Mouse (Mus musculus): ENCODE measurements around the gene Zfp57. TPM values are rescaled to one million over a fixed set of nuclear protein-coding genes. Genes with fewer than 3 reads are reported as not detected.
A peak's percentile ranks its signal among the peaks of the same experiment; 100 is the strongest.
"Not testable (repeated sequence)": the region's sequence is repeated elsewhere in the genome, so short reads cannot be mapped to it uniquely, and the experiment has no call there.

Zfp57 gene
- polyA plus RNA-seq, 1 experiment from 2014 or later, result 3.4 TPM

- H3K9ac ChIP-seq (ENCODE audit: low read depth, low read length); H3K4me1 ChIP-seq (ENCODE audit: control insufficient read depth, low read depth, low read length); H3K4me3 ChIP-seq (ENCODE audit: low read depth, low read length); H3K27ac ChIP-seq (ENCODE audit: low read length); H3K9me3 ChIP-seq (replicated peaks; ENCODE audit: control insufficient read depth, low read length); H3K4me2 ChIP-seq (ENCODE audit: low read depth, low read length); H3K36me3 ChIP-seq (ENCODE audit: control insufficient read depth, insufficient read depth); ATAC-seq (ENCODE audit: low read depth): not testable (repeated sequence)
- 70% methylated on average over 6 of the region's 6 CpGs for WGBS (ENCODE audit: insufficient replicate concordance)
- H3K27me3 ChIP-seq (ENCODE audit: control insufficient read depth, insufficient read depth, low read depth, low read length), result peaks cover 24% of the 10 kb centered on the region
Observed at GRCm38 (mm10) chr17:36990630-36991029, 10.3 kb upstream of the Zfp57 start.

- Histone ChIP-seq H3K27me3 (ENCODE audit: control insufficient read depth, insufficient read depth, low read depth, low read length) (peaks cover 21% of the 10 kb centered on the region), H3K4me1 (ENCODE audit: control insufficient read depth, low read depth, low read length) (no peaks in the 10 kb centered on the region), H3K36me3 (ENCODE audit: control insufficient read depth, insufficient read depth) (no peaks in the 10 kb centered on the region), H3K27ac (ENCODE audit: low read length) (no peak overlapping the region), H3K9me3 (replicated peaks; ENCODE audit: control insufficient read depth, low read length) (no peaks in the 10 kb centered on the region), H3K9ac (ENCODE audit: low read depth, low read length) (no peak overlapping the region), H3K4me3 (ENCODE audit: low read depth, low read length) (no peak overlapping the region), H3K4me2 (ENCODE audit: low read depth, low read length) (no peak overlapping the region)
- WGBS (ENCODE audit: insufficient replicate concordance), result 15% methylated on average over 3 of the region's 3 CpGs
- ATAC-seq (ENCODE audit: low read depth), result no peak
Observed at GRCm38 (mm10) chr17:36992336-36993104, 8.4 kb upstream of the Zfp57 start.

DNA sequence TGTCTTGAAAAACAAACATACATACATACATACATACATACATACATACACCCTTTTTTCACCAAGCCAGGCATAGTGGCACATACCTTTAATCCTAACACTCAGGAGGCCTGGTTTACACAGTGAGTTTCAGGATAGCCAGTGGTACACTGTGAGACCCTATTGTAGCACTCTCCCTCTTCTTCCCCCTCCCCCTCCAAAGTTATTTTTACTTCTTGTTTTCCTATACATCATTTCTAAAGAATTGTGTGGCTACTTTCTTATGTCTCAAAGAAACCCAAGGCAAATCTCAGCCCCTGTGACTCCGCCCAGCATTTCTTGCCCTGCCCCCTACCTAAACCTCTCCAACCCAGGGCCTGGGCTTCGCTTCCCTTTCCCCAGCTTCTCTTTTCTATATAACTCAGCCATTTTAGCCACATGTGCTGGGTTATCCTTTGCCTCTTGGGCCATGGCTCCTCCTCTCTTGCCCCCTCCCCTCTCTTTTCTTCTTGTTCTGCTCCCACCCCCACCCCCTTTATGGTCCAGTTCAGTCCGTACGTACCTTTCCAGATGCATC, 7.1 kb upstream of the Zfp57 start:
- 66% methylated on average over 4 of the region's 4 CpGs for WGBS (ENCODE audit: insufficient replicate concordance)

GRCm38 (mm10) chr17:36994528-36994927, 6.4 kb upstream of the Zfp57 start:
- H3K9me3 ChIP-seq (replicated peaks; ENCODE audit: control insufficient read depth, low read length), result no peaks in the 10 kb centered on the region
- peaks cover 1% of the 10 kb centered on the region for H3K27me3 ChIP-seq (ENCODE audit: control insufficient read depth, insufficient read depth, low read depth, low read length)
- H3K4me2 ChIP-seq (ENCODE audit: low read depth, low read length), result no peak overlapping the region
- no peak overlapping the region for H3K27ac ChIP-seq (ENCODE audit: low read length)
- no peak overlapping the region for H3K4me3 ChIP-seq (ENCODE audit: low read depth, low read length)
- WGBS (ENCODE audit: insufficient replicate concordance), result 63% methylated on average over 2 of the region's 2 CpGs
- no peaks in the 10 kb centered on the region for H3K4me1 ChIP-seq (ENCODE audit: control insufficient read depth, low read depth, low read length)
- no peaks in the 10 kb centered on the region for H3K36me3 ChIP-seq (ENCODE audit: control insufficient read depth, insufficient read depth)
- no peak for ATAC-seq (ENCODE audit: low read depth)
- no peak overlapping the region for H3K9ac ChIP-seq (ENCODE audit: low read depth, low read length)

More for the DNA sequence above, 7.1 kb upstream of the Zfp57 start:
- Histone ChIP-seq H3K4me3 (ENCODE audit: low read depth, low read length) (no peak overlapping the region), H3K36me3 (ENCODE audit: control insufficient read depth, insufficient read depth) (no peaks in the 10 kb centered on the region), H3K4me1 (ENCODE audit: control insufficient read depth, low read depth, low read length) (no peaks in the 10 kb centered on the region), H3K9me3 (replicated peaks; ENCODE audit: control insufficient read depth, low read length) (no peaks in the 10 kb centered on the region), H3K27me3 (ENCODE audit: control insufficient read depth, insufficient read depth, low read depth, low read length) (peaks cover 8% of the 10 kb centered on the region), H3K9ac (ENCODE audit: low read depth, low read length) (no peak overlapping the region), H3K4me2 (ENCODE audit: low read depth, low read length) (no peak overlapping the region), H3K27ac (ENCODE audit: low read length) (no peak overlapping the region)
- ATAC-seq (ENCODE audit: low read depth), result no peak

DNA sequence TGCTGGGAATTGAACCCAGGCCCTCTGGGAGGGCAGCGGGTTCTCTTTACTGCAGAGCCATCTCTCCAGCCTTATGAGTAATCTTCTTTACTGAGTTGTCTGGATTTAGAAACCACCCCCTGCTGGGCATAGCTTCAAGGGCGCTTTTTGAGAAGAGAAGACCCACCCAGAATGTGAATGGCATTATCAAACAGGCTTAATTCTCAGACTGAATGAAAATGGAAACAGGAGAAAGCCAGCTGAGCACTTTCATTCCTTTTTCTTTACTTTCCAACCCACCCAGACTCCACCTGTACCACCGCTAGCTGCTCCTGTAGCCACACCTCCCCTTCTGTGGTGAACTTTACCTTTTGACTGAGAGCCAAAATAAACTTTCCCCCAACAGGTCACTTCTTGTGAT, 5.5 kb upstream of the Zfp57 start:
- no peak overlapping the region for H3K9ac ChIP-seq (ENCODE audit: low read depth, low read length)
- H3K4me1 ChIP-seq (ENCODE audit: control insufficient read depth, low read depth, low read length), result no peaks in the 10 kb centered on the region
- no peaks in the 10 kb centered on the region for H3K9me3 ChIP-seq (replicated peaks; ENCODE audit: control insufficient read depth, low read length)
- H3K4me2 ChIP-seq (ENCODE audit: low read depth, low read length), result no peak overlapping the region
- 58% methylated on average over 3 of the region's 3 CpGs for WGBS (ENCODE audit: insufficient replicate concordance)
- H3K36me3 ChIP-seq (ENCODE audit: control insufficient read depth, insufficient read depth), result no peaks in the 10 kb centered on the region
- no peak overlapping the region for H3K27ac ChIP-seq (ENCODE audit: low read length)
- no peaks in the 10 kb centered on the region for H3K27me3 ChIP-seq (ENCODE audit: control insufficient read depth, insufficient read depth, low read depth, low read length)
- no peak overlapping the region for H3K4me3 ChIP-seq (ENCODE audit: low read depth, low read length)
- no peak for ATAC-seq (ENCODE audit: low read depth)

- no peak overlapping the region for H3K9ac ChIP-seq (ENCODE audit: low read depth, low read length)
- H3K36me3 ChIP-seq (ENCODE audit: control insufficient read depth, insufficient read depth), result no peaks in the 10 kb centered on the region
- WGBS (ENCODE audit: insufficient replicate concordance), result 23% methylated on average over 7 of the region's 7 CpGs
- no peak overlapping the region for H3K4me2 ChIP-seq (ENCODE audit: low read depth, low read length)
- H3K4me3 ChIP-seq (ENCODE audit: low read depth, low read length), result no peak overlapping the region
- no peaks in the 10 kb centered on the region for H3K4me1 ChIP-seq (ENCODE audit: control insufficient read depth, low read depth, low read length)
- no peaks in the 10 kb centered on the region for H3K9me3 ChIP-seq (replicated peaks; ENCODE audit: control insufficient read depth, low read length)
- no peaks in the 10 kb centered on the region for H3K27me3 ChIP-seq (ENCODE audit: control insufficient read depth, insufficient read depth, low read depth, low read length)
- ATAC-seq (ENCODE audit: low read depth), result no peak
- H3K27ac ChIP-seq (ENCODE audit: low read length), result no peak overlapping the region
Observed at GRCm38 (mm10) chr17:36997033-36997735, 3.8 kb upstream of the Zfp57 start.

GRCm38 (mm10) chr17:36998477-36998876, 2.5 kb upstream of the Zfp57 start:
- H3K4me2 ChIP-seq (ENCODE audit: low read depth, low read length), result no peak overlapping the region
- ATAC-seq (ENCODE audit: low read depth), result no peak
- no peaks in the 10 kb centered on the region for H3K9me3 ChIP-seq (replicated peaks; ENCODE audit: control insufficient read depth, low read length)
- H3K27ac ChIP-seq (ENCODE audit: low read length), result no peak overlapping the region
- H3K27me3 ChIP-seq (ENCODE audit: control insufficient read depth, insufficient read depth, low read depth, low read length), result peaks cover 11% of the 10 kb centered on the region
- H3K4me1 ChIP-seq (ENCODE audit: control insufficient read depth, low read depth, low read length), result no peaks in the 10 kb centered on the region; the same call in 1 of the 2 replicates
- WGBS (ENCODE audit: insufficient replicate concordance), result 53% methylated on average over 2 of the region's 2 CpGs
- H3K4me3 ChIP-seq (ENCODE audit: low read depth, low read length), result no peak overlapping the region
- no peaks in the 10 kb centered on the region for H3K36me3 ChIP-seq (ENCODE audit: control insufficient read depth, insufficient read depth)
- no peak overlapping the region for H3K9ac ChIP-seq (ENCODE audit: low read depth, low read length)

DNA sequence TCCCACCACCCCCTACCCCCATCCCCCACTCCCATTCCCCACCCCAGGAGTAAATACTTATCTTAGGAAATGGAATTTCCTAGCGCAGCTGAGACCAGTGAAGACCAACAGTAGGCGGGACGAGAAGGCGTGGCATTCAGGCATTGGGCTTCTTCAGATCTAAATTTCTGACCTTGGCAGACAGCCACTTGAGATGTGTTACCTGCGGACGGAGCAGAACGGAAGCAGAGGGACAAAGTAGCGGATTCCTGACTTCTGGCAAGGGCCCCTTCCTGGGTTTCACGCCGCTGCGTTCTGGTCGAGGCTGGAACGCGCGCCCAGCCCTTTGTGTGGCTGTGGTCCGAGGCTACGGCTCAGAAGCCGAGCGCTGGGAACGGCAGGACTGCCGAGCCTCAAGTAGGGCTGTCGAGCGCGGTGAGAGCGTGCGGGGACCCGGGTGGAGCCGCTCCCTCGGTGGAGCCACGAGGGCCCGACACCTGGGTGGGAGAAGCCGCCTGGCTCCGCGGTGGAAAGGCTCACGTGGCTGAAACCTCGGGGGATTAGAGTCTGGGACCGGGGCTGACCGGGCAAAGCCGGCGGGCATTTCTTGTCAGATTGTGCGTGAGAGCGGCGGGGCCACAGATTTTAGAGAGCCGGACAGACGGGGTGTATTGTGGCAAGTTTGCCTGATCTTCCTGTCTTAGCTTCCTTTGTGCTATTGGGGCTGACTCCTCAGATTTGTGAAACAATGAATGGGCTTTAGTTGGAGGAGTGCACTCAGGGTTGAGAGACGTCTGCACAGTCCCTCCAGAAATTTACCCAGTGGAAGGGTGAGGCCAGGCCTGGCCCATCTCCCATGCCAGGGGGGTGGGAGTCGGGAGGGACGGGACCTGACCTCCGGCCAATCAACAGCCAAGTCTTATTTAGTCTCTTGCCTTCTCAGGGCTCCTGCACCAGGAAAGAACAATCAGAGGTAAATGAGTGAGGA, 1.7 kb downstream of the Zfp57 start:
- H3K36me3 ChIP-seq (ENCODE audit: control insufficient read depth, insufficient read depth), result no peaks in the 10 kb centered on the region
- H3K4me3 ChIP-seq (ENCODE audit: low read depth, low read length), result peak overlapping the region; percentile 54
- H3K9ac ChIP-seq (ENCODE audit: low read depth, low read length), result peak overlapping the region; percentile 10
- H3K27me3 ChIP-seq (ENCODE audit: control insufficient read depth, insufficient read depth, low read depth, low read length), result peaks cover 11% of the 10 kb centered on the region
- no peaks in the 10 kb centered on the region; the same call in 1 of the 2 replicates for H3K4me1 ChIP-seq (ENCODE audit: control insufficient read depth, low read depth, low read length)
- WGBS (ENCODE audit: insufficient replicate concordance), result 2% methylated on average over 49 of the region's 49 CpGs
- H3K4me2 ChIP-seq (ENCODE audit: low read depth, low read length), result peak overlapping the region; percentile 62
- H3K9me3 ChIP-seq (replicated peaks; ENCODE audit: control insufficient read depth, low read length), result no peaks in the 10 kb centered on the region
- peak; percentile 54 for ATAC-seq (ENCODE audit: low read depth)
- no peak overlapping the region for H3K27ac ChIP-seq (ENCODE audit: low read length)
